Mouse (Mus musculus) bone marrow macrophage, adult 2 months (primary cell): ENCODE results near the gene Rapgef2.

Experiments
- CTCF ChIP-seq: IDR thresholded peaks from 2 replicates; pipeline ENCODE4 v1.5.1; 2012; ENCODE audit warnings: low read depth, mild to moderate bottlenecking, low read length, moderate library complexity
- POLR2A ChIP-seq: IDR thresholded peaks from 2 replicates; pipeline ENCODE4 v1.6.1; 2012; ENCODE audit warnings: mild to moderate bottlenecking, low read depth, low read length, borderline replicate concordance

GRCm38 (mm10) chr3:79333643-79334200, 47.4 kb upstream of the Rapgef2 start:
- TF ChIP-seq POLR2A: no peak
- TF ChIP-seq CTCF: no peak
